Mouse (Mus musculus) midbrain, embryonic 16.5 days (tissue): ENCODE data around the gene Ofcc1. TPM values are rescaled to one million over a fixed set of nuclear protein-coding genes. Genes with fewer than 3 reads are reported as not detected.

Experiments
- ATAC-seq: fragments of 200-750 bp; cut with Nextera tagmentation; 2 replicates; pipeline ENCODE4 v1.8.0; 2017; ENCODE audit warnings: moderate TSS enrichment
- H3K27ac ChIP-seq: fragments of 300-500 bp; sonication (generic); 2 replicates; pipeline ENCODE4 v1.5.1; 2014; ENCODE audit warnings: mild to moderate bottlenecking, low read length, mixed read lengths
- H3K27me3 ChIP-seq: fragments of 300-500 bp; sonication (generic); 2 replicates; pipeline ENCODE4 v1.6.1; 2014; ENCODE audit warnings: low read depth, low read length, mixed read lengths; ENCODE audit not compliant: control insufficient read depth, insufficient read depth
- H3K36me3 ChIP-seq: fragments of 300-500 bp; sonication (generic); 2 replicates; pipeline ENCODE4 v1.6.1; 2014; ENCODE audit warnings: mild to moderate bottlenecking, low read length, moderate library complexity, mixed read lengths; ENCODE audit not compliant: control insufficient read depth, insufficient read depth
- H3K4me1 ChIP-seq: fragments of 300-500 bp; sonication (generic); 2 replicates; pipeline ENCODE4 v1.6.1; 2014; ENCODE audit warnings: mild to moderate bottlenecking, low read length, mixed read lengths; ENCODE audit not compliant: control insufficient read depth, insufficient read depth
- H3K4me2 ChIP-seq: fragments of 300-500 bp; sonication (generic); 2 replicates; pipeline ENCODE4 v1.6.1; 2014; ENCODE audit warnings: mild to moderate bottlenecking, low read length, mixed read lengths
- H3K4me3 ChIP-seq: fragments of 300-500 bp; sonication (generic); 2 replicates; pipeline ENCODE4 v1.5.1; 2014; ENCODE audit warnings: low read depth, mild to moderate bottlenecking, low read length, moderate library complexity, mixed read lengths
- H3K9ac ChIP-seq: fragments of 300-500 bp; sonication (generic); 2 replicates; pipeline ENCODE4 v1.6.1; 2014; ENCODE audit warnings: low read depth, low read length, mixed read lengths
- H3K9me3 ChIP-seq: fragments of 300-500 bp; sonication (generic); replicated peaks from 2 replicates; pipeline ENCODE4 v1.6.1; 2014; ENCODE audit warnings: mild to moderate bottlenecking, low read length, mixed read lengths; ENCODE audit not compliant: control insufficient read depth, poor library complexity, severe bottlenecking
- WGBS: fragments of 180-500 bp; shearing (Covaris S2); extraction: QIAGEN DNeasy Blood & Tissue Kit; methylation state at CpG from one replicate; pipeline ENCODE4 v1.1.7; 2014; 5-methylcytosine and 5-hydroxymethylcytosine counted together
- polyA plus RNA-seq: library from polyadenylated mRNA; unstranded; fragments of >200 nt; fragmentation: Nextera tagmentation; extraction: Ambion mirVana; gene quantifications from 2 replicates; pipeline ENCODE4 v1.2.1, GENCODE M21; 2015

The Ofcc1 gene
- polyA plus RNA-seq, 1 experiment from 2014 or later = 0.06 TPM

GRCm38 (mm10) chr13:39997901-39998300, 363.3 kb downstream of the Ofcc1 start:
- Histone ChIP-seq H3K4me2 (no peak overlapping the region), H3K4me1 (no peaks in the 10 kb centered on the region), H3K4me3 (no peak overlapping the region), H3K9me3 (no peaks in the 10 kb centered on the region), H3K27me3 (no peaks in the 10 kb centered on the region), H3K27ac (no peak overlapping the region), H3K36me3 (no peaks in the 10 kb centered on the region), H3K9ac (no peak overlapping the region)
- ATAC-seq = no peak
- WGBS = 82% methylated on average over 4 of the region's 4 CpGs

- H3K9ac ChIP-seq = no peak overlapping the region
- no peak for ATAC-seq
- no peaks in the 10 kb centered on the region for H3K36me3 ChIP-seq
- no peaks in the 10 kb centered on the region for H3K9me3 ChIP-seq
- H3K4me2 ChIP-seq = no peak overlapping the region
- H3K27me3 ChIP-seq = no peaks in the 10 kb centered on the region
- no peaks in the 10 kb centered on the region for H3K4me1 ChIP-seq
- WGBS = 76% methylated on average over 18 of the region's 18 CpGs
- no peak overlapping the region for H3K27ac ChIP-seq
- no peak overlapping the region for H3K4me3 ChIP-seq
These were observed 381.8 kb downstream of the Ofcc1 start for GRCm38 (mm10) chr13:39979294-39980061.

- H3K4me2 ChIP-seq = no peak overlapping the region
- no peak for ATAC-seq
- H3K27ac ChIP-seq = no peak overlapping the region
These were observed 392.8 kb downstream of the Ofcc1 start for GRCm38 (mm10) chr13:39968349-39969016.

GRCm38 (mm10) chr13:39957226-39957625, 404.0 kb downstream of the Ofcc1 start:
- ATAC-seq = no peak
- no peak overlapping the region for H3K4me3 ChIP-seq
- no peak overlapping the region for H3K27ac ChIP-seq
- H3K36me3 ChIP-seq = no peaks in the 10 kb centered on the region
- no peaks in the 10 kb centered on the region for H3K27me3 ChIP-seq
- WGBS = 70% methylated on average over 3 of the region's 3 CpGs
- no peak overlapping the region for H3K9ac ChIP-seq
- H3K4me1 ChIP-seq = no peaks in the 10 kb centered on the region
- H3K9me3 ChIP-seq = no peaks in the 10 kb centered on the region
- no peak overlapping the region for H3K4me2 ChIP-seq

More at GRCm38 (mm10) chr13:39968349-39969016, 392.8 kb downstream of the Ofcc1 start:
- Histone ChIP-seq H3K36me3 (no peaks in the 10 kb centered on the region), H3K9me3 (no peaks in the 10 kb centered on the region; the same call in 1 of the 2 replicates), H3K4me1 (no peaks in the 10 kb centered on the region), H3K9ac (no peak overlapping the region), H3K27me3 (no peaks in the 10 kb centered on the region), H3K4me3 (no peak overlapping the region)
- WGBS = 81% methylated on average over 8 of the region's 8 CpGs

GRCm38 (mm10) chr13:39956017-39956416, 405.2 kb downstream of the Ofcc1 start:
- Histone ChIP-seq H3K27me3 (no peaks in the 10 kb centered on the region), H3K9ac (no peak overlapping the region), H3K9me3 (no peaks in the 10 kb centered on the region), H3K4me1 (no peaks in the 10 kb centered on the region), H3K4me2 (no peak overlapping the region), H3K36me3 (no peaks in the 10 kb centered on the region), H3K27ac (no peak overlapping the region), H3K4me3 (no peak overlapping the region)
- 80% methylated on average over 5 of the region's 5 CpGs for WGBS
- no peak for ATAC-seq
